In the genomic region with DNA sequence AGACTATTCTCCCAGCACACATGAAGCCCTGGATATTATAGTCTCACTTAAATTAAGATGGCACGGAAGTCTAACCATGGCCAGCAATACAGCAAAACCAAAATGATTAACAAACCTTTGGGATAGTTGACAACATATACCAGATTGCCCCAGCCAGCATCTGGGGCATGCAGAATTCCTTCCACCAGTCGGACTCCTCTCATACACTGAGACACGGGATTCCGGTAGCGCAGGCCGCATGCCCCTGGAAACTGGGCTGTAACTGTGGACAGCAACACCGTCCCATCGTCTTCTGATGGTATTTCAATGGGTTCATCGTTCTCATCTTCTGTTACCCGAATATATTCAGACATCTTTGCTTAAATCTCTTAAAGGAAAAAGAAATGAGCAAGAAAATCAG, we compare ENCODE assay signal across 9 mouse cellular contexts. TPM values are rescaled to one million over a fixed set of nuclear protein-coding genes. Genes with fewer than 3 reads are reported as not detected.
A peak's percentile ranks its signal among the peaks of the same experiment; 100 is the strongest.
DNase-seq lines count a peak whose midpoint lies in the region; ATAC-seq and TF ChIP-seq lines count a peak whose summit lies in the region.
"Had no signal": no experiment of that assay in that cellular context is flagged by ENCODE, and none has a peak within 500 bp of the region (broad histone marks: within the 10 kb centered on the region; RNA-seq: fewer than 3 reads in every experiment).

No protein-coding gene starts in this region.

- H3K27me3 ChIP-seq in kidney, embryonic 16.5 days (ENCODE audit: insufficient read depth, low read length), result no peaks in the 10 kb centered on the region
- H3K27me3 ChIP-seq in embryonic facial prominence, embryonic 11.5 days (ENCODE audit: control insufficient read depth, insufficient read depth, low read length), result no peaks in the 10 kb centered on the region
- H3K27me3 ChIP-seq in intestine, embryonic 15.5 days (replicated peaks), result no peaks in the 10 kb centered on the region
- no peaks in the 10 kb centered on the region for H3K27me3 ChIP-seq in myocyte (ENCODE audit: control insufficient read depth, insufficient read depth, insufficient read length)

- H3K4me1 ChIP-seq in kidney, embryonic 16.5 days (ENCODE audit: insufficient read depth, low read length), result peaks cover 25% of the 10 kb centered on the region
- peaks cover 3% of the 10 kb centered on the region; the same call in 1 of the 2 replicates for H3K4me1 ChIP-seq in embryonic facial prominence, embryonic 11.5 days (ENCODE audit: control insufficient read depth, insufficient read depth, low read length)
- peaks cover 8% of the 10 kb centered on the region for H3K4me1 ChIP-seq in intestine, embryonic 15.5 days (replicated peaks)

- H3K4me3 ChIP-seq in kidney, embryonic 16.5 days (ENCODE audit: low read length), result peak overlapping the region; percentile 78
- H3K4me3 ChIP-seq in embryonic facial prominence, embryonic 11.5 days (ENCODE audit: low read depth, low read length), result no peak overlapping the region; the same call in 1 of the 2 replicates
- no peak overlapping the region for H3K4me3 ChIP-seq in intestine, embryonic 15.5 days (replicated peaks)
- H3K4me3 ChIP-seq in myocyte, result peak overlapping the region; percentile 99

- H3K9ac ChIP-seq in kidney, embryonic 16.5 days (replicated peaks; ENCODE audit: low read length), result 0 out of 2 replicates have a peak overlapping the region, but pooled peaks have one; percentile 34
- H3K9ac ChIP-seq in embryonic facial prominence, embryonic 11.5 days (replicated peaks; ENCODE audit: low read length), result no peak overlapping the region
- no peak overlapping the region; the same call in 1 of the 2 replicates for H3K9ac ChIP-seq in intestine, embryonic 15.5 days

- H3K79me2 ChIP-seq in myocyte (ENCODE audit: control insufficient read depth, insufficient read depth), result peaks cover 58% of the 10 kb centered on the region

- 79% methylated on average over 10 of the region's 10 CpGs for WGBS in kidney, embryonic 16.5 days
- 81% methylated on average over 10 of the region's 10 CpGs for WGBS in embryonic facial prominence, embryonic 11.5 days
- WGBS in intestine, embryonic 15.5 days, result 80% methylated on average over 10 of the region's 10 CpGs

- H3K27ac ChIP-seq in kidney, embryonic 16.5 days (ENCODE audit: low read length), result no peak overlapping the region
- H3K27ac ChIP-seq in embryonic facial prominence, embryonic 11.5 days (replicated peaks; ENCODE audit: low read depth, low read length), result no peak overlapping the region
- H3K27ac ChIP-seq in intestine, embryonic 15.5 days, result no peak overlapping the region

- H3ac ChIP-seq in myocyte (ENCODE audit: control insufficient read depth, insufficient read length), result no peak overlapping the region

- no peak for TF ChIP-seq POLR2A in myocyte (IDR thresholded peaks at IDR 0.05; ENCODE audit: insufficient read length, low read depth)

- peaks cover 42% of the 10 kb centered on the region for H3K36me3 ChIP-seq in kidney, embryonic 16.5 days (ENCODE audit: insufficient read depth, low read length)
- H3K36me3 ChIP-seq in embryonic facial prominence, embryonic 11.5 days (replicated peaks; ENCODE audit: control insufficient read depth, insufficient read depth, low read depth, low read length), result peaks cover 17% of the 10 kb centered on the region
- peaks cover 25% of the 10 kb centered on the region for H3K36me3 ChIP-seq in intestine, embryonic 15.5 days
- peaks cover 47% of the 10 kb centered on the region for H3K36me3 ChIP-seq in myocyte (ENCODE audit: control insufficient read depth, insufficient read depth)

- H3K9me3 ChIP-seq in kidney, embryonic 16.5 days (ENCODE audit: low read length), result no peaks in the 10 kb centered on the region
- no peaks in the 10 kb centered on the region for H3K9me3 ChIP-seq in embryonic facial prominence, embryonic 11.5 days (replicated peaks; ENCODE audit: control insufficient read depth, low read length)
- H3K9me3 ChIP-seq in intestine, embryonic 15.5 days, result no peaks in the 10 kb centered on the region

- ATAC-seq in kidney, embryonic 16.5 days (ENCODE audit: low FRiP score, low TSS enrichment), result no peak
- ATAC-seq in embryonic facial prominence, embryonic 11.5 days (replicated peaks; ENCODE audit: insufficient number of reproducible peaks, low FRiP score, low TSS enrichment, low read depth), result no peak
- no peak for ATAC-seq in intestine, embryonic 15.5 days

- peak overlapping the region; percentile 85 for H3K4me2 ChIP-seq in kidney, embryonic 16.5 days (replicated peaks; ENCODE audit: low read depth, low read length)
- peak overlapping the region; percentile 35 for H3K4me2 ChIP-seq in embryonic facial prominence, embryonic 11.5 days (ENCODE audit: low read depth, low read length)
- peak overlapping the region; percentile 59 for H3K4me2 ChIP-seq in intestine, embryonic 15.5 days (replicated peaks)
- peak overlapping the region; percentile 78 for H3K4me2 ChIP-seq in myocyte (ENCODE audit: low read depth)

- no peak for DNase-seq in kidney, postnatal 10 days
- no peak for DNase-seq in embryonic facial prominence, embryonic 11.5 days (ENCODE audit: low spot score)
- no peak for DNase-seq in testis, postnatal 10 days (ENCODE audit: low spot score)
- no peak for DNase-seq in urinary bladder, adult 2 months (ENCODE audit: low spot score)
- DNase-seq in layer of hippocampus, postnatal 36 days, result no peak

TF ChIP-seq in myocyte, 11 proteins besides CTCF, POLR2A, EP300 and RAD21:
- TF ChIP-seq POLR2AphosphoS2 (IDR thresholded peaks at IDR 0.05; ENCODE audit: insufficient read length, low read depth) (peak; percentile 25), USF1 (IDR thresholded peaks at IDR 0.05; ENCODE audit: low read depth) (no peak), CEBPB (IDR thresholded peaks at IDR 0.05; ENCODE audit: insufficient read depth, poor library complexity, severe bottlenecking) (no peak), MYOG (IDR thresholded peaks at IDR 0.05; ENCODE audit: control insufficient read depth in 1 of 3, insufficient read depth in 1 of 3, insufficient read length in 2 of 3, low read depth in 2 of 3) (no peak), SRF (IDR thresholded peaks at IDR 0.05; ENCODE audit: control insufficient read depth, insufficient read length, low read depth) (no peak)

RNA-seq across cellular contexts. Expression of a gene that starts 1.8 kb away (rescaled TPM):
- 337 and 369 TPM in 2 replicates for polyA plus RNA-seq in kidney, embryonic 16.5 days (2015; fragmentation: Nextera tagmentation; extraction: Ambion mirVana)
- 206 and 240 TPM in 2 replicates for polyA plus RNA-seq in embryonic facial prominence, embryonic 11.5 days (2014; fragmentation: Nextera tagmentation; extraction: Ambion mirVana)
- polyA plus RNA-seq in intestine, embryonic 15.5 days (2015; fragmentation: Nextera tagmentation; extraction: Ambion mirVana), result 272 and 318 TPM in 2 replicates
- polyA plus RNA-seq in myocyte (2012; fragmentation: generic; extraction: Trizol), result 109 TPM
- polyA plus RNA-seq in urinary bladder, adult 2 months (2012; rRNA removed), result 252 and 403 TPM in 2 replicates
- total RNA-seq in layer of hippocampus, postnatal 36 days (2021), result 100 to 1,000 TPM; 218 to 224 TPM

RNA-seq across cellular contexts. Expression of a gene that starts 18.1 kb away (rescaled TPM):
- not detected in 2 replicates for polyA plus RNA-seq in kidney, embryonic 16.5 days (2015; fragmentation: Nextera tagmentation; extraction: Ambion mirVana)
- not detected in 2 replicates for polyA plus RNA-seq in embryonic facial prominence, embryonic 11.5 days (2014; fragmentation: Nextera tagmentation; extraction: Ambion mirVana)
- not detected in 2 replicates for polyA plus RNA-seq in intestine, embryonic 15.5 days (2015; fragmentation: Nextera tagmentation; extraction: Ambion mirVana)
- 0.16 TPM for polyA plus RNA-seq in myocyte (2012; fragmentation: generic; extraction: Trizol)
- 0.04 TPM in 1 of 2 replicates, not detected in the other for polyA plus RNA-seq in urinary bladder, adult 2 months (2012; rRNA removed)
- total RNA-seq in layer of hippocampus, postnatal 36 days (2021), result not detected
- total RNA-seq: megakaryocyte progenitor cell, adult 5-6 weeks had no signal

RNA-seq across cellular contexts. Expression of a gene that starts 22.7 kb away (rescaled TPM):
- 0.27 and 0.52 TPM in 2 replicates for polyA plus RNA-seq in kidney, embryonic 16.5 days (2015; fragmentation: Nextera tagmentation; extraction: Ambion mirVana)
- polyA plus RNA-seq in embryonic facial prominence, embryonic 11.5 days (2014; fragmentation: Nextera tagmentation; extraction: Ambion mirVana), result not detected in 2 replicates
- polyA plus RNA-seq in intestine, embryonic 15.5 days (2015; fragmentation: Nextera tagmentation; extraction: Ambion mirVana), result 0.33 and 0.95 TPM in 2 replicates
- 0.43 TPM for polyA plus RNA-seq in myocyte (2012; fragmentation: generic; extraction: Trizol)
- polyA plus RNA-seq in urinary bladder, adult 2 months (2012; rRNA removed), result 0.58 and 0.72 TPM in 2 replicates
- total RNA-seq in layer of hippocampus, postnatal 36 days (2021), result 1 to 10 TPM; 3.2 to 4.1 TPM

RNA-seq across cellular contexts. Expression of a gene that starts 33.7 kb away (rescaled TPM):
- polyA plus RNA-seq in kidney, embryonic 16.5 days (2015; fragmentation: Nextera tagmentation; extraction: Ambion mirVana), result 187 and 188 TPM in 2 replicates
- 172 and 187 TPM in 2 replicates for polyA plus RNA-seq in embryonic facial prominence, embryonic 11.5 days (2014; fragmentation: Nextera tagmentation; extraction: Ambion mirVana)
- 207 and 224 TPM in 2 replicates for polyA plus RNA-seq in intestine, embryonic 15.5 days (2015; fragmentation: Nextera tagmentation; extraction: Ambion mirVana)
- 103 TPM for polyA plus RNA-seq in myocyte (2012; fragmentation: generic; extraction: Trizol)
- 48.4 and 51.9 TPM in 2 replicates for polyA plus RNA-seq in urinary bladder, adult 2 months (2012; rRNA removed)
- total RNA-seq in layer of hippocampus, postnatal 36 days (2021), result 10 to 100 TPM; 68.4 to 70.0 TPM

Comparison
In these comparisons a context has a peak if more than half of its experiments do, and no peak if none do; other contexts are left out.
1. H3K4me2 ChIP-seq: peak in every context shown above with its lines; median percentile 85 in kidney, embryonic 16.5 days; 78 in myocyte; 59 in intestine, embryonic 15.5 days; 35 in embryonic facial prominence, embryonic 11.5 days.
2. H3K4me3 ChIP-seq: peak in kidney, embryonic 16.5 days (single experiment) and myocyte (single experiment); none in embryonic facial prominence, embryonic 11.5 days (single experiment) and intestine, embryonic 15.5 days (single experiment).